Mouse (Mus musculus) adipose tissue, adult 10 weeks (tissue): ENCODE measurements around the gene Upb1. TPM values are rescaled to one million over a fixed set of nuclear protein-coding genes. Genes with fewer than 3 reads are reported as not detected.

Source experiments
- polyA plus RNA-seq: library from polyadenylated mRNA; stranded (reverse); fragments of 350-450 nt; fragmentation: Illumina TruSeq; extraction: RNeasy Lipid Tissue Mini Kit (QIAGEN cat#74804); gene quantifications from one replicate; pipeline ENCODE4 v1.2.3, GENCODE M21; 2014; ENCODE audit warnings: low read depth, low replicate concordance

Gene Upb1
- polyA plus RNA-seq, result 2.7 TPM

DNA sequence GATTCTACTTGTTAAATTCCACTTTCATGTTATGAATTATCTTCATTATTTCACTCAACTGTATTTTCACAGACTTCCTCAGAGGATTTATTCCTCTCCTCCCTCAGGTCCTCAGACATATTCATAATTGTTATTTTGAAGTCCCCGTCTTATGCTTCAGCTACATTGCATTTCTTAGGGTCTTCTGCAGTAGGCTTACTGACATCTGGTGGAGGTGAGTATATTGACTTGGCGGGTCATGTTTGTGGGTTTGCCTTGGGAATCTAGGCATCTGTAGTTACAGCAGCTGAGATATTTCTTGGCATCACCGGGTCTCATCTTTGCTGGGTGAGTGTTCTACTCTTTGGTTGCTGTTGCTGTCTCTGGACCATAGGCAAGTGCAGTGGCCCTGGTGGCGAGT is at the start of gene Upb1:
Upb1 (plus strand) TSS at position 158 of the 400 bp plus-strand sequence.

Other genes starting within 250 kb of the Upb1 start
- gene Specc1l, start 189.0 kb upstream of the Upb1 start, polyA plus RNA-seq, result 27.0 TPM
- 6.9 TPM for gene Adora2a, start 84.2 kb upstream of the Upb1 start, polyA plus RNA-seq
- gene Snrpd3, start 116.4 kb downstream of the Upb1 start, polyA plus RNA-seq, result 59.1 TPM
- 32.0 TPM for gene Gucd1, start 116.9 kb downstream of the Upb1 start, polyA plus RNA-seq
- 19.3 TPM for gene Lrrc75b, start 159.2 kb downstream of the Upb1 start, polyA plus RNA-seq
- gene Ggt1, start 160.5 kb downstream of the Upb1 start, polyA plus RNA-seq, result 177 TPM
- gene Ggt5, start 188.2 kb downstream of the Upb1 start, polyA plus RNA-seq, result 12.0 TPM
- gene Susd2, start 242.9 kb downstream of the Upb1 start, polyA plus RNA-seq, result 14.8 TPM